Mouse (Mus musculus): ENCODE measurements around the gene Gm12185. TPM values are rescaled to one million over a fixed set of nuclear protein-coding genes. Genes with fewer than 3 reads are reported as not detected.
"Not testable (repeated sequence)": the region's sequence is repeated elsewhere in the genome, so short reads cannot be mapped to it uniquely, and the experiment has no call there.

Gene Gm12185
- polyA plus RNA-seq, 1 experiment from 2014 or later = not detected

DNA sequence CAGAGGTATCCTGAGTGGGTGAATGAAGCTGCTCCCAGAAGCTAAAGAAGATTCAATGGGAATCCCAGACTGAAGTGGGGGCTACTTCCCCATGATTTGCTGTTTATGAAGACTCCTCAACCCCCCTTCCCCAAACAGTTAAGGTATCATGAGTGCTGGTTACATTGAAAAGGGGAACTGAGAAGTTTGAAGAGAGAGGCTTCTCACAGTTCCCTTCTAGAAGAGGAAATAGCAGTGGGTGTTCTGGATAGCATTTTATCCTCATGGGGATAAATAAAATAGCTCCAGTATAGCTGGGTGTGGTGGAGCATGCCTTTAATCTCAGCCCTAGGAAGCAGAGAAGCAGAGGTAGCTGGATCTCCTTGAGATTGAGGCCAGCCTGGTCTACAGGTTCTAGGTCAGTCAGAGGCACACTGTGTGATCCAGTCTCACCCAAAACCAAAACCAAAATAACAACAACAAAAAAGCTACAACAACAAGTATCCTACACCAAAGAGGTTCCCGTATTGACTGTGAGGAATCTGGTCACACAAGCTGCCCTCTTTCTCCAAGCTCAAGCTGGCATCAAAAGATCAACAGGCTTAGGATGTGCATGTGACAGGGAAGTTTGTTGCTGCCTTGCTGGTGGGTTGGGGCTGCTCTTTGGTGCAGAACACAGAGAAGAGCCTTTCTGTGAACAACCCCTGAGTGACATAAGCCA is 13.6 kb downstream of the Gm12185 start, which contains the start of gene Olfr56:
Gene Olfr56, plus strand, starts transcription at position 650 of the 700 bp plus-strand sequence.
- no CpG with 5 or more reads among the region's 1 CpGs for WGBS
- H3K4me2 ChIP-seq; H3K36me3 ChIP-seq; H3K9me3 ChIP-seq (replicated peaks); H3K4me3 ChIP-seq; H3K27ac ChIP-seq (ENCODE audit: poor library complexity, severe bottlenecking); H3K9ac ChIP-seq; ATAC-seq (ENCODE audit: insufficient number of reproducible peaks, low FRiP score); H3K4me1 ChIP-seq (replicated peaks); H3K27me3 ChIP-seq (replicated peaks): not testable (repeated sequence)

GRCm38 (mm10) chr11:48974686-48975085 is 17.3 kb downstream of the Gm12185 start:
- H3K9me3 ChIP-seq (replicated peaks); H3K4me2 ChIP-seq; H3K9ac ChIP-seq; H3K27ac ChIP-seq (ENCODE audit: poor library complexity, severe bottlenecking); H3K36me3 ChIP-seq; ATAC-seq (ENCODE audit: insufficient number of reproducible peaks, low FRiP score); H3K4me1 ChIP-seq (replicated peaks); H3K4me3 ChIP-seq; H3K27me3 ChIP-seq (replicated peaks): not testable (repeated sequence)
- WGBS = no CpG with 5 or more reads among the region's 1 CpGs

DNA sequence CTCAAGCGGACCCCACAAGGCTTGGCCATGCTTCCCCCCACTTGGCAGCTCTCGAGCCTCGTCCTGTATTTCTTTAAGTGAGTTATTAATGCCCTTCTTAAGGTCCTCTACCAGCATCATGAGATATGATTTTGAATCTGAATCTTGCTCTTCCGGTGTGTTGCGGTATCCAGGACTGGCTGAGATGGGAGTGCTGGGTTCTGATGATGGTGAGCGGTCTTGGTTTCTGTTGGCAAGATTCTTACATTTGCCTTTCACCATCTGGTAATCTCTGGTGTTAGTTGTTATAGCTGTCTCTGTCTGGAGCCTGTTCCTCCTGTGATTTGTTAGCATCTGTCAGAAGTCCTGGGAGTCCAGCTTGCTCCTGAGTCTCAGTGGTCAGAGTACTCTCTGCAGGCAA is 45.9 kb downstream of the Gm12185 start, which contains the start of gene Psme2b:
Gene Psme2b, minus strand, starts transcription at position 101 of the 400 bp plus-strand sequence.
- H3K4me2 ChIP-seq; H3K36me3 ChIP-seq; H3K4me3 ChIP-seq; H3K27me3 ChIP-seq (replicated peaks); ATAC-seq (ENCODE audit: insufficient number of reproducible peaks, low FRiP score); H3K4me1 ChIP-seq (replicated peaks); H3K9me3 ChIP-seq (replicated peaks); H3K9ac ChIP-seq; H3K27ac ChIP-seq (ENCODE audit: poor library complexity, severe bottlenecking): not testable (repeated sequence)
- WGBS = 89% methylated on average over 6 of the region's 6 CpGs

GRCm38 (mm10) chr11:48939286-48939685 is 52.7 kb downstream of the Gm12185 start:
- H3K4me2 ChIP-seq; H3K27ac ChIP-seq (ENCODE audit: poor library complexity, severe bottlenecking); H3K9ac ChIP-seq; H3K9me3 ChIP-seq (replicated peaks); H3K27me3 ChIP-seq (replicated peaks); H3K4me1 ChIP-seq (replicated peaks); H3K4me3 ChIP-seq; H3K36me3 ChIP-seq; ATAC-seq (ENCODE audit: insufficient number of reproducible peaks, low FRiP score): not testable (repeated sequence)

- H3K4me2 ChIP-seq; H3K4me3 ChIP-seq; H3K9ac ChIP-seq; H3K9me3 ChIP-seq (replicated peaks); H3K27me3 ChIP-seq (replicated peaks); H3K36me3 ChIP-seq; H3K27ac ChIP-seq (ENCODE audit: poor library complexity, severe bottlenecking); ATAC-seq (ENCODE audit: insufficient number of reproducible peaks, low FRiP score); H3K4me1 ChIP-seq (replicated peaks): not testable (repeated sequence)
- WGBS = no CpG with 5 or more reads among the region's 3 CpGs
These were observed 56.7 kb downstream of the Gm12185 start for GRCm38 (mm10) chr11:48935291-48935690.

GRCm38 (mm10) chr11:48933923-48934322 is 58.1 kb downstream of the Gm12185 start:
- not testable (repeated sequence) for H3K4me1 ChIP-seq (replicated peaks); H3K9ac ChIP-seq; H3K27ac ChIP-seq (ENCODE audit: poor library complexity, severe bottlenecking); H3K4me2 ChIP-seq; H3K4me3 ChIP-seq; H3K9me3 ChIP-seq (replicated peaks); H3K27me3 ChIP-seq (replicated peaks); ATAC-seq (ENCODE audit: insufficient number of reproducible peaks, low FRiP score); H3K36me3 ChIP-seq
- 46% methylated on average over 1 of the region's 1 CpGs for WGBS

GRCm38 (mm10) chr11:48933422-48933821 is 58.6 kb downstream of the Gm12185 start:
- H3K36me3 ChIP-seq; ATAC-seq (ENCODE audit: insufficient number of reproducible peaks, low FRiP score); H3K4me2 ChIP-seq; H3K4me3 ChIP-seq; H3K27ac ChIP-seq (ENCODE audit: poor library complexity, severe bottlenecking); H3K9me3 ChIP-seq (replicated peaks); H3K27me3 ChIP-seq (replicated peaks); H3K4me1 ChIP-seq (replicated peaks); H3K9ac ChIP-seq: not testable (repeated sequence)
- WGBS = 60% methylated on average over 1 of the region's 1 CpGs

GRCm38 (mm10) chr11:48928068-48928467 is 64.0 kb downstream of the Gm12185 start:
- not testable (repeated sequence) for ATAC-seq (ENCODE audit: insufficient number of reproducible peaks, low FRiP score); H3K4me3 ChIP-seq; H3K4me2 ChIP-seq; H3K9ac ChIP-seq; H3K36me3 ChIP-seq; H3K9me3 ChIP-seq (replicated peaks); H3K27ac ChIP-seq (ENCODE audit: poor library complexity, severe bottlenecking); H3K27me3 ChIP-seq (replicated peaks); H3K4me1 ChIP-seq (replicated peaks)
- WGBS = 78% methylated on average over 1 of the region's 1 CpGs

DNA sequence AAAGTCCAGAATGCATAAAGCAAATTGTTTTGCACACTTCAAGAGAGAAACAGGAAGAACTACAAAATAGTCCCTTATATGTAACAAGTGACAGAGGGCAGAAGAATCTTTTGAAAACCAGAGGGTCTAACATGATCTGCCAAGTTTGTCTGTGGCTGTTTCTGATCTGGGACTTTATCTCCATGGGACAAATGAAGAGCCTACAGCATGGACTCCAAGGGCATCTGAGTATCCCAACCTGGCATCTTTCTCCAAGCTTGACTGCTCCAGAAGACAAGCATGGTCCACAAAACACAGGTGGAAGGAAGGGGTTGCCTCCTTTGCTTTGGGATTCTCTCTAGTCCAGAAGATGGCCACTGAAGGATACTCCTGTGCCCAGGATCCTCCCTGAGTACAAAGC is 65.6 kb downstream of the Gm12185 start:
- H3K4me1 ChIP-seq (replicated peaks); H3K9ac ChIP-seq; H3K4me2 ChIP-seq; H3K9me3 ChIP-seq (replicated peaks); ATAC-seq (ENCODE audit: insufficient number of reproducible peaks, low FRiP score); H3K4me3 ChIP-seq; H3K27me3 ChIP-seq (replicated peaks); H3K36me3 ChIP-seq; H3K27ac ChIP-seq (ENCODE audit: poor library complexity, severe bottlenecking): not testable (repeated sequence)

DNA sequence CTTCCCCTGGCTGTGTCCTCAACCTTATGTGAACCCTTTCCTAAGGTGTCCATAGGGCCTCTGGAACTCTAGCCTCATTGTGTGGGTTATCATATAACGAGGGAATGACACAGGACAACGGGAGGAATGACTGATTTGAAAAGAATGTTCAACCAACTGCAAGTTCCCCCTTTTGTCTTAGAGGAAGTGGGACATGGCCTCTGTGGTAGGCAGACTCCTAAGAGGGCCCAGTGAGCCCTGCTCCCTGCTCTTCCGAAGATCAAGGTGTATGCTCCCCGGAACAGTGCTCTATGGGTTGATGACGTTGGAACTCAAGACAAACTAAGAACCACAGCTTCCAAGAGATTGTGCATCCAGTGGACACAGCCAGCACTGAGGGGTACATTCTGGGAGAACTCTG is 68.2 kb downstream of the Gm12185 start:
- H3K4me2 ChIP-seq; H3K4me3 ChIP-seq; H3K27ac ChIP-seq (ENCODE audit: poor library complexity, severe bottlenecking); H3K27me3 ChIP-seq (replicated peaks); H3K9ac ChIP-seq; ATAC-seq (ENCODE audit: insufficient number of reproducible peaks, low FRiP score); H3K36me3 ChIP-seq; H3K4me1 ChIP-seq (replicated peaks); H3K9me3 ChIP-seq (replicated peaks): not testable (repeated sequence)
- 73% methylated on average over 5 of the region's 5 CpGs for WGBS

GRCm38 (mm10) chr11:48918380-48918779 is 73.6 kb downstream of the Gm12185 start:
- no peak overlapping the region for H3K27ac ChIP-seq (ENCODE audit: poor library complexity, severe bottlenecking)
- H3K4me3 ChIP-seq = no peak overlapping the region
- H3K4me1 ChIP-seq (replicated peaks) = no peaks in the 10 kb centered on the region
- 77% methylated on average over 3 of the region's 3 CpGs for WGBS
- no peaks in the 10 kb centered on the region for H3K27me3 ChIP-seq (replicated peaks)
- no peak overlapping the region for H3K9ac ChIP-seq
- H3K4me2 ChIP-seq = no peak overlapping the region
- ATAC-seq (ENCODE audit: insufficient number of reproducible peaks, low FRiP score) = no peak
- no peaks in the 10 kb centered on the region for H3K36me3 ChIP-seq
- H3K9me3 ChIP-seq (replicated peaks) = no peaks in the 10 kb centered on the region

DNA sequence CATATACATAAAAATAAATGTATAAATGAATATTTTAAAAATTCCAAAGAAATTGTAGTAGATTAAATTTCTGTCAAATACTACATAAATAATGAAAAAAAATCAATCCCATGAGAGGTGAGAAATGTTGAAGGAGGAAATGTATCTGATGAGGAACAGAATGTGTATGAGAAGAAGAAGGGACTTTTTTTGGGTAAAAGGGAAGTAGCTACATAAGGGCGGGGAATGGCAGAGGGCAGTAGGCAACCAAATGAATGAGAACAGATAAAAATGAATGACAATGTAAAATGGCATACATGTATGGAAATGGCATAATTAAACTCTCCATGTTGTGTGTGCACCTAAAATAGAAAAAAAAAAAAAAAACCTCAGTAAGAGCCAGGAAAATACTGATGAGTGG is 78.4 kb downstream of the Gm12185 start:
- no peaks in the 10 kb centered on the region for H3K27me3 ChIP-seq (replicated peaks)
- H3K4me3 ChIP-seq = no peak overlapping the region
- H3K9ac ChIP-seq = no peak overlapping the region
- no peaks in the 10 kb centered on the region for H3K9me3 ChIP-seq (replicated peaks)
- H3K27ac ChIP-seq (ENCODE audit: poor library complexity, severe bottlenecking) = no peak overlapping the region
- H3K4me2 ChIP-seq = no peak overlapping the region
- WGBS = 95% methylated on average over 1 of the region's 1 CpGs
- H3K36me3 ChIP-seq = no peaks in the 10 kb centered on the region
- ATAC-seq (ENCODE audit: insufficient number of reproducible peaks, low FRiP score) = no peak
- no peaks in the 10 kb centered on the region for H3K4me1 ChIP-seq (replicated peaks)
